Mouse (Mus musculus) ES-E14 (cell line): ENCODE data around the gene Itgb7. TPM values are rescaled to one million over a fixed set of nuclear protein-coding genes. Genes with fewer than 3 reads are reported as not detected.

ENCODE experiments used
- DNase-seq: peaks from one replicate; pipeline ENCODE4 v3.0.0-alpha.2; 2013; ENCODE audit warnings: low read depth, low spot score
- H3K27ac ChIP-seq: 2 replicates; pipeline ENCODE4 v1.5.1; 2012; ENCODE audit warnings: low read depth, mild to moderate bottlenecking, low read length, moderate library complexity, mixed read lengths; ENCODE audit not compliant: poor library complexity, insufficient read depth, severe bottlenecking
- H3K36me3 ChIP-seq: 2 replicates; pipeline ENCODE4 v1.6.1; 2012; ENCODE audit warnings: mild to moderate bottlenecking, low read length, moderate library complexity, mixed read lengths; ENCODE audit not compliant: control insufficient read depth, poor library complexity, insufficient read depth, severe bottlenecking
- H3K4me1 ChIP-seq, 2 experiments: fragments of 150-350 bp in 1 of 2; sonication (generic) in 1 of 2; 2 replicates each; pipeline ENCODE4 v1.6.1; 2012; ENCODE audit warnings: low read length in 2 of 2, mild to moderate bottlenecking in 1 of 2, mixed read lengths in 1 of 2; ENCODE audit not compliant: control insufficient read depth in 2 of 2, insufficient read depth in 2 of 2, poor library complexity in 1 of 2
- H3K4me3 ChIP-seq, 2 experiments: fragments of 150-350 bp in 1 of 2; sonication (generic) in 1 of 2; 2 replicates each; pipeline ENCODE4 v1.5.1; 2012; ENCODE audit warnings: low read length in 2 of 2, low read depth in 1 of 2, mild to moderate bottlenecking in 1 of 2, mixed read lengths in 1 of 2; ENCODE audit not compliant: insufficient read depth in 1 of 2, poor library complexity in 1 of 2, severe bottlenecking in 1 of 2
- H3K9ac ChIP-seq: 2 replicates; pipeline ENCODE4 v1.6.1; 2012; ENCODE audit warnings: low read depth, mild to moderate bottlenecking, low read length, mixed read lengths; ENCODE audit not compliant: poor library complexity, insufficient read depth, severe bottlenecking
- H3K9me3 ChIP-seq: fragments of 150-350 bp; sonication (generic); 2 replicates; pipeline ENCODE4 v1.6.1; 2012; ENCODE audit warnings: low read depth, mild to moderate bottlenecking, low read length; ENCODE audit not compliant: control insufficient read depth, insufficient read depth
- CHD2 ChIP-seq: IDR thresholded peaks from 2 replicates; pipeline ENCODE4 v1.6.1; 2014; ENCODE audit warnings: mild to moderate bottlenecking, low read depth, low read length, inconsistent platforms
- HCFC1 ChIP-seq: IDR thresholded peaks from 2 replicates; pipeline ENCODE4 v1.6.1; 2012; ENCODE audit warnings: low read length, inconsistent platforms, borderline replicate concordance; ENCODE audit not compliant: insufficient read depth
- MAFK ChIP-seq: IDR thresholded peaks from 2 replicates; pipeline ENCODE4 v1.6.1; 2014; ENCODE audit warnings: mild to moderate bottlenecking, low read depth, low read length, inconsistent platforms; ENCODE audit not compliant: insufficient read depth
- ZC3H11A ChIP-seq: IDR thresholded peaks from 2 replicates; pipeline ENCODE4 v1.6.1; 2012; ENCODE audit warnings: low read depth, mild to moderate bottlenecking, inconsistent platforms, low read length, borderline replicate concordance
- ZNF384 ChIP-seq: IDR thresholded peaks from 2 replicates; pipeline ENCODE4 v1.6.1; 2012; ENCODE audit warnings: low read depth, low read length, inconsistent platforms
- in situ Hi-C, 2 experiments: fragments of 600-800 bp; cut with MboI; formaldehyde crosslinking; loops; one replicate each; pipeline ENCODE4 v1.15.1; 2025; ENCODE audit warnings: low sequenced_read_pairs in 2 of 2, inconsistent platforms in 1 of 2; ENCODE audit not compliant: unreplicated experiment in 2 of 2
- total RNA-seq: library from RNA; depleted of rRNA; stranded (reverse); fragments of 300-350 nt; gene quantifications from 2 replicates; pipeline ENCODE4 v1.2.3, GENCODE M21; 2012

Gene Itgb7
- total RNA-seq, 1 experiment, result 34.0 TPM

GRCm38 (mm10) chr15:102244306-102245191 lies 12.8 kb upstream of the Itgb7 start:
- peak overlapping the region; percentile 81; the same call in 1 of the 2 replicates for H3K9ac ChIP-seq
- TF ChIP-seq ZNF384 (peak; percentile 83), MAFK (no peak)
- peaks cover 13 to 20% of the 10 kb centered on the region in 2 experiments; a peak in 2 of 4 replicates for H3K4me1 ChIP-seq
- peak overlapping the region; percentile 69 to 93 for H3K4me3 ChIP-seq
- peaks cover 16% of the 10 kb centered on the region for H3K36me3 ChIP-seq
- H3K9me3 ChIP-seq, result no peaks in the 10 kb centered on the region
- DNase-seq, result no peak
- peak overlapping the region; percentile 91; the same call in 1 of the 2 replicates for H3K27ac ChIP-seq
- in situ Hi-C loops, result no loop called here

GRCm38 (mm10) chr15:102243229-102244190 lies 11.8 kb upstream of the Itgb7 start:
- peaks cover 25% of the 10 kb centered on the region for H3K36me3 ChIP-seq
- peak overlapping the region; percentile 77 for H3K9ac ChIP-seq
- H3K4me1 ChIP-seq, result peaks cover 13 to 20% of the 10 kb centered on the region in 2 experiments; a peak in 2 of 4 replicates
- TF ChIP-seq ZC3H11A (no peak), MAFK (no peak), HCFC1 (no peak), CHD2 (no peak), ZNF384 (no peak)
- H3K4me3 ChIP-seq, result peak overlapping the region; percentile 69 to 93
- DNase-seq, result no peak
- H3K9me3 ChIP-seq, result no peaks in the 10 kb centered on the region
- in situ Hi-C loops, result no loop called here
- peak overlapping the region; percentile 98 for H3K27ac ChIP-seq

- Histone ChIP-seq H3K36me3 (peaks cover 33% of the 10 kb centered on the region), H3K9ac (peak overlapping the region; percentile 77), H3K9me3 (no peaks in the 10 kb centered on the region), H3K4me3 (peak overlapping the region; percentile 14 to 93), H3K4me1 (peaks cover 13 to 20% of the 10 kb centered on the region in 2 experiments; a peak in 2 of 4 replicates), H3K27ac (peak overlapping the region; percentile 98)
- DNase-seq, result no peak
- in situ Hi-C loops, result no loop called here
- TF ChIP-seq ZNF384 (no peak), MAFK (no peak), CHD2 (no peak), HCFC1 (no peak), ZC3H11A (no peak)
Observed at GRCm38 (mm10) chr15:102242404-102243228, 10.9 kb upstream of the Itgb7 start.

GRCm38 (mm10) chr15:102240607-102241006 lies 8.9 kb upstream of the Itgb7 start:
- peaks cover 45% of the 10 kb centered on the region for H3K36me3 ChIP-seq
- peak overlapping the region; percentile 65; the same call in 1 of the 2 replicates for H3K9ac ChIP-seq
- H3K9me3 ChIP-seq, result no peaks in the 10 kb centered on the region
- peaks cover 13 to 22% of the 10 kb centered on the region in 2 experiments; a peak in 2 of 4 replicates for H3K4me1 ChIP-seq
- in situ Hi-C loops, result no loop called here
- DNase-seq, result no peak
- H3K27ac ChIP-seq, result peak overlapping the region; percentile 98; the same call in 1 of the 2 replicates
- no peak for TF ChIP-seq ZC3H11A
- TF ChIP-seq HCFC1, result no peak
- no peak for TF ChIP-seq CHD2
- TF ChIP-seq MAFK, result no peak
- no peak for TF ChIP-seq ZNF384
- H3K4me3 ChIP-seq, result peak overlapping the region in 1 of 2 experiments; percentile 93; a peak in 2 of 4 replicates
